Mouse (Mus musculus): ENCODE measurements around the gene Dscaml1. TPM values are rescaled to one million over a fixed set of nuclear protein-coding genes. Genes with fewer than 3 reads are reported as not detected.

The Dscaml1 gene
- 0.89 and 1.3 TPM in 2 replicates for polyA plus RNA-seq (2015; fragmentation: Nextera tagmentation; extraction: Ambion mirVana)

GRCm38 (mm10) chr9:45426456-45426855, at the start of gene Dscaml1:
Gene Dscaml1 (plus strand): TSS chr9:45426628.
- H3K36me3 ChIP-seq, result no peaks in the 10 kb centered on the region
- H3K9me3 ChIP-seq (replicated peaks), result no peaks in the 10 kb centered on the region
- no peak within 1 kb of the TSS for H3K4me3 ChIP-seq (replicated peaks)
- no peak for ATAC-seq (ENCODE audit: insufficient number of reproducible peaks, low FRiP score, low TSS enrichment, low read depth)
- WGBS, result 81% methylated on average over 4 of the region's 4 CpGs
- no peak within 1 kb of the TSS for H3K27ac ChIP-seq (replicated peaks)
- peaks cover 37% of the 10 kb centered on the region for H3K27me3 ChIP-seq
- no peak within 1 kb of the TSS for H3K9ac ChIP-seq
- H3K4me1 ChIP-seq, result peaks cover 17% of the 10 kb centered on the region
- H3K4me2 ChIP-seq (replicated peaks), result no peak within 1 kb of the TSS

- Histone ChIP-seq H3K4me2 (replicated peaks) (no peak overlapping the region), H3K36me3 (no peaks in the 10 kb centered on the region), H3K9ac (no peak overlapping the region), H3K9me3 (replicated peaks) (no peaks in the 10 kb centered on the region), H3K27me3 (no peaks in the 10 kb centered on the region), H3K4me1 (no peaks in the 10 kb centered on the region), H3K27ac (replicated peaks) (no peak overlapping the region), H3K4me3 (replicated peaks) (no peak overlapping the region)
- 78% methylated on average over 2 of the region's 2 CpGs for WGBS
- ATAC-seq (ENCODE audit: insufficient number of reproducible peaks, low FRiP score, low TSS enrichment, low read depth), result no peak
Observed at GRCm38 (mm10) chr9:45376883-45377282, 49.5 kb upstream of the Dscaml1 start.

- H3K9me3 ChIP-seq (replicated peaks), result no peaks in the 10 kb centered on the region
- H3K27ac ChIP-seq (replicated peaks), result no peak overlapping the region
- WGBS, result 53% methylated on average over 10 of the region's 10 CpGs
- ATAC-seq (ENCODE audit: insufficient number of reproducible peaks, low FRiP score, low TSS enrichment, low read depth), result no peak
- H3K27me3 ChIP-seq, result no peaks in the 10 kb centered on the region
- no peak overlapping the region for H3K9ac ChIP-seq
- no peaks in the 10 kb centered on the region for H3K4me1 ChIP-seq
- no peak overlapping the region for H3K4me3 ChIP-seq (replicated peaks)
- H3K36me3 ChIP-seq, result no peaks in the 10 kb centered on the region
- no peak overlapping the region for H3K4me2 ChIP-seq (replicated peaks)
Observed at GRCm38 (mm10) chr9:45380411-45381251, 45.8 kb upstream of the Dscaml1 start.

GRCm38 (mm10) chr9:45382336-45382735, 44.1 kb upstream of the Dscaml1 start:
- no peak overlapping the region for H3K4me3 ChIP-seq (replicated peaks)
- H3K4me2 ChIP-seq (replicated peaks), result no peak overlapping the region
- H3K36me3 ChIP-seq, result no peaks in the 10 kb centered on the region
- H3K27ac ChIP-seq (replicated peaks), result no peak overlapping the region
- H3K9ac ChIP-seq, result no peak overlapping the region
- no peaks in the 10 kb centered on the region for H3K9me3 ChIP-seq (replicated peaks)
- ATAC-seq (ENCODE audit: insufficient number of reproducible peaks, low FRiP score, low TSS enrichment, low read depth), result no peak
- H3K27me3 ChIP-seq, result no peaks in the 10 kb centered on the region
- no peaks in the 10 kb centered on the region for H3K4me1 ChIP-seq
- 70% methylated on average over 5 of the region's 5 CpGs for WGBS

GRCm38 (mm10) chr9:45382834-45383233, 43.6 kb upstream of the Dscaml1 start:
- Histone ChIP-seq H3K27ac (replicated peaks) (no peak overlapping the region), H3K4me2 (replicated peaks) (no peak overlapping the region), H3K36me3 (no peaks in the 10 kb centered on the region), H3K9ac (no peak overlapping the region), H3K4me3 (replicated peaks) (no peak overlapping the region), H3K9me3 (replicated peaks) (no peaks in the 10 kb centered on the region), H3K4me1 (no peaks in the 10 kb centered on the region), H3K27me3 (no peaks in the 10 kb centered on the region)
- no peak for ATAC-seq (ENCODE audit: insufficient number of reproducible peaks, low FRiP score, low TSS enrichment, low read depth)
- WGBS, result 75% methylated on average over 5 of the region's 5 CpGs

- Histone ChIP-seq H3K27me3 (no peaks in the 10 kb centered on the region), H3K9me3 (replicated peaks) (no peaks in the 10 kb centered on the region), H3K36me3 (no peaks in the 10 kb centered on the region), H3K27ac (replicated peaks) (no peak overlapping the region), H3K4me1 (no peaks in the 10 kb centered on the region), H3K9ac (no peak overlapping the region), H3K4me2 (replicated peaks) (no peak overlapping the region), H3K4me3 (replicated peaks) (no peak overlapping the region)
- no peak for ATAC-seq (ENCODE audit: insufficient number of reproducible peaks, low FRiP score, low TSS enrichment, low read depth)
- WGBS, result 90% methylated on average over 6 of the region's 6 CpGs
Observed at GRCm38 (mm10) chr9:45383883-45384282, 42.5 kb upstream of the Dscaml1 start.

- Histone ChIP-seq H3K27me3 (no peaks in the 10 kb centered on the region), H3K4me1 (no peaks in the 10 kb centered on the region), H3K27ac (replicated peaks) (no peak overlapping the region), H3K9me3 (replicated peaks) (no peaks in the 10 kb centered on the region), H3K36me3 (no peaks in the 10 kb centered on the region), H3K9ac (no peak overlapping the region), H3K4me3 (replicated peaks) (no peak overlapping the region), H3K4me2 (replicated peaks) (no peak overlapping the region)
- no peak for ATAC-seq (ENCODE audit: insufficient number of reproducible peaks, low FRiP score, low TSS enrichment, low read depth)
- 81% methylated on average over 5 of the region's 5 CpGs for WGBS
Observed at GRCm38 (mm10) chr9:45386698-45387097, 39.7 kb upstream of the Dscaml1 start.

- WGBS, result 44% methylated on average over 12 of the region's 12 CpGs
- peak; percentile 51; the same call in 1 of the 2 replicates for ATAC-seq (ENCODE audit: insufficient number of reproducible peaks, low FRiP score, low TSS enrichment, low read depth)
Observed at GRCm38 (mm10) chr9:45388385-45388994, 37.9 kb upstream of the Dscaml1 start.

GRCm38 (mm10) chr9:45389596-45389995, 36.8 kb upstream of the Dscaml1 start:
- no peak for ATAC-seq (ENCODE audit: insufficient number of reproducible peaks, low FRiP score, low TSS enrichment, low read depth)
- no peaks in the 10 kb centered on the region for H3K9me3 ChIP-seq (replicated peaks)
- H3K4me3 ChIP-seq (replicated peaks), result no peak overlapping the region
- H3K36me3 ChIP-seq, result peaks cover 3% of the 10 kb centered on the region; the same call in 1 of the 2 replicates
- no peak overlapping the region for H3K9ac ChIP-seq
- no peak overlapping the region for H3K27ac ChIP-seq (replicated peaks)
- H3K27me3 ChIP-seq, result no peaks in the 10 kb centered on the region
- no peak overlapping the region for H3K4me2 ChIP-seq (replicated peaks)
- 84% methylated on average over 8 of the region's 8 CpGs for WGBS
- no peaks in the 10 kb centered on the region for H3K4me1 ChIP-seq

More at GRCm38 (mm10) chr9:45388385-45388994, 37.9 kb upstream of the Dscaml1 start:
- H3K27ac ChIP-seq (replicated peaks), result no peak overlapping the region
- H3K4me3 ChIP-seq (replicated peaks), result no peak overlapping the region
- H3K4me2 ChIP-seq (replicated peaks), result no peak overlapping the region
- H3K9ac ChIP-seq, result no peak overlapping the region
- H3K4me1 ChIP-seq, result no peaks in the 10 kb centered on the region
- H3K27me3 ChIP-seq, result no peaks in the 10 kb centered on the region
- H3K9me3 ChIP-seq (replicated peaks), result no peaks in the 10 kb centered on the region
- H3K36me3 ChIP-seq, result peaks cover 3% of the 10 kb centered on the region; the same call in 1 of the 2 replicates

GRCm38 (mm10) chr9:45391299-45391698, 35.1 kb upstream of the Dscaml1 start:
- Histone ChIP-seq H3K9me3 (replicated peaks) (no peaks in the 10 kb centered on the region), H3K9ac (no peak overlapping the region), H3K4me1 (no peaks in the 10 kb centered on the region), H3K27ac (replicated peaks) (no peak overlapping the region), H3K4me3 (replicated peaks) (no peak overlapping the region), H3K27me3 (no peaks in the 10 kb centered on the region), H3K4me2 (replicated peaks) (no peak overlapping the region), H3K36me3 (peaks cover 3% of the 10 kb centered on the region; the same call in 1 of the 2 replicates)
- ATAC-seq (ENCODE audit: insufficient number of reproducible peaks, low FRiP score, low TSS enrichment, low read depth), result no peak
- WGBS, result 65% methylated on average over 7 of the region's 7 CpGs

GRCm38 (mm10) chr9:45395218-45395617, 31.2 kb upstream of the Dscaml1 start:
- Histone ChIP-seq H3K36me3 (peaks cover 3% of the 10 kb centered on the region; the same call in 1 of the 2 replicates), H3K4me2 (replicated peaks) (no peak overlapping the region), H3K9ac (no peak overlapping the region), H3K4me1 (no peaks in the 10 kb centered on the region), H3K27me3 (no peaks in the 10 kb centered on the region), H3K27ac (replicated peaks) (no peak overlapping the region), H3K9me3 (replicated peaks) (no peaks in the 10 kb centered on the region), H3K4me3 (replicated peaks) (no peak overlapping the region)
- no peak for ATAC-seq (ENCODE audit: insufficient number of reproducible peaks, low FRiP score, low TSS enrichment, low read depth)
- 89% methylated on average over 6 of the region's 6 CpGs for WGBS
